Mouse (Mus musculus) right cerebral cortex, postnatal 36 days (tissue): ENCODE measurements around the gene Zc3h18.

ENCODE experiments used
- DNase-seq, 2 experiments: peaks; one replicate each; pipeline ENCODE4 v3.0.0; 2022; ENCODE audit warnings: low spot score in 2 of 2, mixed read lengths in 1 of 2

The Zc3h18 gene

GRCm38 (mm10) chr8:122393717-122394116 is 17.3 kb downstream of the Zc3h18 start:
- no peak for DNase-seq

- DNase-seq = no peak
These were observed 18.9 kb downstream of the Zc3h18 start for GRCm38 (mm10) chr8:122395291-122395690.

GRCm38 (mm10) chr8:122398186-122398585 is 21.8 kb downstream of the Zc3h18 start:
- DNase-seq = no peak

GRCm38 (mm10) chr8:122405146-122405805 is 28.9 kb downstream of the Zc3h18 start:
- no peak for DNase-seq

- no peak for DNase-seq
These were observed 31.3 kb downstream of the Zc3h18 start for GRCm38 (mm10) chr8:122407678-122408077.

- DNase-seq = no peak
These were observed 37.9 kb downstream of the Zc3h18 start for GRCm38 (mm10) chr8:122414311-122414710.

GRCm38 (mm10) chr8:122415554-122415953 is 39.1 kb downstream of the Zc3h18 start:
- DNase-seq = no peak

GRCm38 (mm10) chr8:122419881-122420555 is 43.6 kb downstream of the Zc3h18 start:
- peak; percentile 47 to 68 for DNase-seq

- no peak for DNase-seq
These were observed 45.1 kb downstream of the Zc3h18 start, which contains the start of gene Il17c for GRCm38 (mm10) chr8:122421376-122422070. Gene Il17c, plus strand, starts transcription at chr8:122422020.

- no peak for DNase-seq
These were observed 46.8 kb downstream of the Zc3h18 start for GRCm38 (mm10) chr8:122423217-122423616.

GRCm38 (mm10) chr8:122423659-122424058 is 47.2 kb downstream of the Zc3h18 start:
- DNase-seq = no peak

GRCm38 (mm10) chr8:122426145-122426544 is 49.7 kb downstream of the Zc3h18 start:
- DNase-seq = no peak

- no peak for DNase-seq
These were observed 51.2 kb downstream of the Zc3h18 start for GRCm38 (mm10) chr8:122427607-122428006.

- DNase-seq = no peak
These were observed 51.8 kb downstream of the Zc3h18 start for GRCm38 (mm10) chr8:122428163-122428562.

- no peak for DNase-seq
These were observed 53.7 kb downstream of the Zc3h18 start for GRCm38 (mm10) chr8:122430058-122430636.

GRCm38 (mm10) chr8:122430646-122431045 is 54.2 kb downstream of the Zc3h18 start:
- no peak for DNase-seq

GRCm38 (mm10) chr8:122431694-122432442 is 55.5 kb downstream of the Zc3h18 start:
- no peak for DNase-seq

- DNase-seq = no peak
These were observed 56.2 kb downstream of the Zc3h18 start, which contains the start of gene Cyba for GRCm38 (mm10) chr8:122432443-122433268. Gene Cyba, minus strand, starts transcription at chr8:122432930.

GRCm38 (mm10) chr8:122433269-122433905 is 57.0 kb downstream of the Zc3h18 start:
- DNase-seq = no peak

- no peak for DNase-seq
These were observed 59.0 kb downstream of the Zc3h18 start for GRCm38 (mm10) chr8:122435375-122435774.
